Mouse (Mus musculus) heart, postnatal 0 days (tissue): ENCODE data around the gene Pear1. TPM values are rescaled to one million over a fixed set of nuclear protein-coding genes. Genes with fewer than 3 reads are reported as not detected.

Experiments used
- ATAC-seq: fragments of 200-750 bp; cut with Nextera tagmentation; 2 replicates; pipeline ENCODE4 v1.8.0; 2017; ENCODE audit warnings: low read depth, moderate number of reproducible peaks, moderate library complexity; ENCODE audit not compliant: insufficient read depth
- DNase-seq: peaks from one replicate; pipeline ENCODE4 v3.0.0-alpha.2; 2016; ENCODE audit warnings: low spot score
- H3K27ac ChIP-seq: fragments of 300-500 bp; sonication (generic); 2 replicates; pipeline ENCODE4 v1.5.1; 2014; ENCODE audit warnings: low read depth, mild to moderate bottlenecking
- H3K27me3 ChIP-seq: fragments of 300-500 bp; sonication (generic); 2 replicates; pipeline ENCODE4 v1.6.1; 2014; ENCODE audit warnings: low read length, mixed read lengths; ENCODE audit not compliant: control insufficient read depth, insufficient read depth
- H3K36me3 ChIP-seq: fragments of 300-500 bp; sonication (generic); replicated peaks from 2 replicates; pipeline ENCODE4 v1.6.1; 2014; ENCODE audit warnings: low read length, mixed read lengths; ENCODE audit not compliant: control insufficient read depth, insufficient read depth
- H3K4me1 ChIP-seq: fragments of 300-500 bp; sonication (generic); 2 replicates; pipeline ENCODE4 v1.6.1; 2014; ENCODE audit warnings: antibody characterized with exemption; ENCODE audit not compliant: control insufficient read depth, insufficient read depth
- H3K4me2 ChIP-seq: fragments of 300-500 bp; sonication (generic); 2 replicates; pipeline ENCODE4 v1.6.1; 2014; ENCODE audit warnings: low read depth, mild to moderate bottlenecking, low read length, moderate library complexity
- H3K4me3 ChIP-seq: fragments of 300-500 bp; sonication (generic); 2 replicates; pipeline ENCODE4 v1.5.1; 2014; ENCODE audit warnings: low read depth, low read length
- H3K9ac ChIP-seq: fragments of 300-500 bp; sonication (generic); replicated peaks from 2 replicates; pipeline ENCODE4 v1.6.1; 2014; ENCODE audit warnings: low read depth, low read length, mixed read lengths
- H3K9me3 ChIP-seq: fragments of 300-500 bp; sonication (generic); replicated peaks from 2 replicates; pipeline ENCODE4 v1.6.1; 2016; ENCODE audit warnings: low read length; ENCODE audit not compliant: control insufficient read depth
- CTCF ChIP-seq: IDR thresholded peaks from 2 replicates; pipeline ENCODE4 v1.5.1; 2016; ENCODE audit warnings: antibody characterized with exemption, control low read depth, low read depth
- EP300 ChIP-seq: IDR thresholded peaks from 2 replicates; pipeline ENCODE4 v1.6.1; 2016; ENCODE audit warnings: antibody characterized with exemption, low read depth
- WGBS: fragments of 180-500 bp; shearing (Covaris S2); extraction: QIAGEN DNeasy Blood & Tissue Kit; methylation state at CpG from one replicate; pipeline ENCODE4 v1.1.7; 2014; 5-methylcytosine and 5-hydroxymethylcytosine counted together
- polyA plus RNA-seq: library from polyadenylated mRNA; unstranded; fragments of >200 nt; fragmentation: Nextera tagmentation; extraction: Ambion mirVana; gene quantifications from 2 replicates; pipeline ENCODE4 v1.2.1, GENCODE M21; 2015
- total RNA-seq: library from RNA; depleted of rRNA; stranded (reverse); fragments of >200 nt; gene quantifications from 2 replicates; pipeline ENCODE4 v1.2.3, GENCODE M21; 2014; ENCODE audit warnings: low replicate concordance

Pear1 gene
- total and polyA plus RNA-seq, 2 experiments from 2014 or later: 10.8 to 42.7 TPM

- H3K4me3 ChIP-seq: no peak overlapping the region
Measured at GRCm38 (mm10) chr3:87849117-87849516, 25.0 kb upstream of the Pear1 start.

DNA sequence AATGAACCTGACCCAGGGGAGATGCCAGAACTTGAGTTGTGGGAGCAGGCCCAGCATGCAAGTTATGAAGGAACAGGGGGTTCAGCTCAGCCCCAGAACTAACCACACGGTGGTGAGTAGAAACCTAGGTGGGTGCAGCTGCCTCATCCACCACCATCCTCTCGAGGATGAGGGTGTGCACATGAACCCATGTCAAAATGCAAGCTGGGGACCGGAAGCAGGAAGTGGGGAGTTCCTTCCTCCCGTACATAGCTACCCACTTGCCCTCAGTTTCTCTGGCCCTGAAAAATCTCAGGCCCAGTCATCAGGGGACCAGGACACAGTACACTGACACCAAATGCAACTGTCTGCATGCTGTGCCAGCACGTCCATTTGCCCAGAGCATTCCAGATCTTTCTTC, 23.6 kb upstream of the Pear1 start:
- Histone ChIP-seq H3K9me3 (no peaks in the 10 kb centered on the region), H3K4me1 (peaks cover 4% of the 10 kb centered on the region; the same call in 1 of the 2 replicates), H3K4me3 (no peak overlapping the region), H3K27me3 (no peaks in the 10 kb centered on the region), H3K4me2 (peak overlapping the region; percentile 22; the same call in 1 of the 2 replicates), H3K9ac (no peak overlapping the region), H3K36me3 (no peaks in the 10 kb centered on the region), H3K27ac (peak overlapping the region; percentile 55; the same call in 1 of the 2 replicates)
- 46% methylated on average over 5 of the region's 5 CpGs for WGBS
- TF ChIP-seq EP300 (no peak), CTCF (no peak)
- DNase-seq: no peak
- ATAC-seq: no peak

More at GRCm38 (mm10) chr3:87849117-87849516, 25.0 kb upstream of the Pear1 start:
- no peaks in the 10 kb centered on the region for H3K27me3 ChIP-seq
- no peak overlapping the region for H3K4me2 ChIP-seq
- WGBS: 73% methylated on average over 14 of the region's 14 CpGs
- TF ChIP-seq EP300: no peak
- TF ChIP-seq CTCF: no peak
- H3K9ac ChIP-seq: no peak overlapping the region
- H3K36me3 ChIP-seq: no peaks in the 10 kb centered on the region
- no peak for ATAC-seq
- H3K27ac ChIP-seq: no peak overlapping the region
- peaks cover 4% of the 10 kb centered on the region; the same call in 1 of the 2 replicates for H3K4me1 ChIP-seq
- no peak for DNase-seq
- no peaks in the 10 kb centered on the region for H3K9me3 ChIP-seq

DNA sequence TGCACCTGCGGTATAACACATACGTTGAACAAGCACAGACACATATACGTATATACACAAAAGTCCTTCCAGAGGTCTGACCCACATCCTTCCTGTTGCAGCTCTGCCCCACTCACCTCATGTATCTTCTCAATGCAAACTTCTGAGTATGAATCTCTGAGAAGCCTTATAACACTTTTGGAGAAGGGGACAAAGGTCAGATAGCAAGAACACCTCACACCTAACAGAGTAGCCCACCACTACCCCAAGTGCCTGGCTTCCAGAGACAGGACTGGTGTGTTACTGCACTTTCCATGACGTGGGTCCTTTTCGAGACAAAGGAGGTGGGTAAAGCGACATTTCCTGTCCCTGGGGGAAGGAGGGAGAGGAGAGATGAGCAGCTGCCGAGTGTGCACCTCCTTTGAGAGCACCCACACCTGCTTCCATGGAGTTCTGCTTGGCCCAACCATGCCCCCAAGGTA, 22.6 kb upstream of the Pear1 start, which contains the start of gene Sh2d2a:
Sh2d2a (plus strand) TSS at position 106 of the 461 bp plus-strand sequence.
- no peaks in the 10 kb centered on the region for H3K36me3 ChIP-seq
- H3K27ac ChIP-seq: peak within 1 kb of the TSS; percentile 55; the same call in 1 of the 2 replicates
- 60% methylated on average over 7 of the region's 7 CpGs for WGBS
- H3K27me3 ChIP-seq: no peaks in the 10 kb centered on the region
- no peaks in the 10 kb centered on the region for H3K9me3 ChIP-seq
- H3K4me3 ChIP-seq: no peak within 1 kb of the TSS; the same call in 1 of the 2 replicates
- no peak within 1 kb of the TSS for H3K9ac ChIP-seq
- H3K4me2 ChIP-seq: peak within 1 kb of the TSS; percentile 22; the same call in 1 of the 2 replicates
- H3K4me1 ChIP-seq: peaks cover 4% of the 10 kb centered on the region; the same call in 1 of the 2 replicates
- ATAC-seq: no peak
- peak; percentile 17 for DNase-seq
- TF ChIP-seq EP300: no peak
- no peak for TF ChIP-seq CTCF

DNA sequence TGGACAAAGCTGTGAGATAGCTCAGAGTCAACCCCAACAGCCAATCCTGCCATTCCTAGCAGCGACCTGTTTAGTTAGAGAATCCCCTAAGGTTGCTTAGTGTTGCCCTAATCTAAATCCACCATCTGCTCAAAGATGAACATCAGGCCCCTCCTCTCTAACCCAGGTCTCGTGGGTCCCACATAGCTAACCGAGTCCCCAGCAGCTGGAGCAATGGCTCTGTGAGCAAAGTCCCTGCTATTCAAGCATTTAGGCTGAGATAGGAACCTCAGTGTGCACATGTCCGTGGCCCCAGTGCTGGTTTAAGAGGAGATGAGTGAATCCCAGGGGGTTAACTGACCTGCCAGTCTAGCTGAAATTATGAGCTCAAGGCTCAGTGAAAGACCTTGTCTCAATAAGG, 22.1 kb upstream of the Pear1 start:
- WGBS: 69% methylated on average over 4 of the region's 4 CpGs
- no peak overlapping the region for H3K4me3 ChIP-seq
- H3K4me2 ChIP-seq: no peak overlapping the region
- no peaks in the 10 kb centered on the region for H3K36me3 ChIP-seq
- H3K9me3 ChIP-seq: no peaks in the 10 kb centered on the region
- peak overlapping the region; percentile 55; the same call in 1 of the 2 replicates for H3K27ac ChIP-seq
- DNase-seq (no peak), ATAC-seq (no peak)
- peaks cover 4% of the 10 kb centered on the region; the same call in 1 of the 2 replicates for H3K4me1 ChIP-seq
- no peak for TF ChIP-seq EP300
- no peak for TF ChIP-seq CTCF
- H3K27me3 ChIP-seq: no peaks in the 10 kb centered on the region
- H3K9ac ChIP-seq: no peak overlapping the region

- no peak for ATAC-seq
- TF ChIP-seq CTCF: no peak
- TF ChIP-seq EP300: no peak
Measured at GRCm38 (mm10) chr3:87844981-87845380, 20.9 kb upstream of the Pear1 start.

GRCm38 (mm10) chr3:87840858-87841257, 16.8 kb upstream of the Pear1 start:
- no peak overlapping the region for H3K9ac ChIP-seq
- no peak overlapping the region for H3K4me2 ChIP-seq
- no peaks in the 10 kb centered on the region for H3K36me3 ChIP-seq
- H3K4me3 ChIP-seq: no peak overlapping the region
- TF ChIP-seq EP300: no peak
- TF ChIP-seq CTCF: no peak
- H3K27me3 ChIP-seq: peaks cover 7% of the 10 kb centered on the region; the same call in 1 of the 2 replicates
- DNase-seq (no peak), ATAC-seq (no peak)
- H3K9me3 ChIP-seq: no peaks in the 10 kb centered on the region
- H3K4me1 ChIP-seq: no peaks in the 10 kb centered on the region
- H3K27ac ChIP-seq: no peak overlapping the region

More at GRCm38 (mm10) chr3:87844981-87845380, 20.9 kb upstream of the Pear1 start:
- no peak overlapping the region for H3K4me3 ChIP-seq
- peaks cover 4% of the 10 kb centered on the region; the same call in 1 of the 2 replicates for H3K4me1 ChIP-seq
- H3K27ac ChIP-seq: no peak overlapping the region
- no peak for DNase-seq
- H3K27me3 ChIP-seq: 0 out of 2 replicates have a peak, but pooled peaks cover 2% of the 10 kb centered on the region
- no peaks in the 10 kb centered on the region for H3K9me3 ChIP-seq
- H3K36me3 ChIP-seq: no peaks in the 10 kb centered on the region
- H3K4me2 ChIP-seq: no peak overlapping the region
- no peak overlapping the region for H3K9ac ChIP-seq
- 70% methylated on average over 4 of the region's 4 CpGs for WGBS
